Mouse (Mus musculus): ENCODE measurements around the gene Arid1b. TPM values are rescaled to one million over a fixed set of nuclear protein-coding genes. Genes with fewer than 3 reads are reported as not detected.

Arid1b gene
- polyA plus RNA-seq, 1 experiment from 2014 or later = 4.8 TPM

GRCm38 (mm10) chr17:5133831-5134230 is 139.7 kb downstream of the Arid1b start:
- WGBS = 68% methylated on average over 8 of the region's 8 CpGs
- H3K4me1 ChIP-seq (replicated peaks; ENCODE audit: control insufficient read depth, insufficient read depth, low read length) = peaks cover 5% of the 10 kb centered on the region; the same call in 1 of the 2 replicates
- H3K36me3 ChIP-seq (ENCODE audit: control insufficient read depth, insufficient read depth) = no peaks in the 10 kb centered on the region; the same call in 1 of the 2 replicates
- H3K27ac ChIP-seq (ENCODE audit: low read depth, low read length) = no peak overlapping the region
- ATAC-seq = no peak
- H3K9ac ChIP-seq (ENCODE audit: low read depth, low read length) = no peak overlapping the region
- no peak overlapping the region for H3K4me2 ChIP-seq (replicated peaks; ENCODE audit: low read depth)
- no peaks in the 10 kb centered on the region for H3K27me3 ChIP-seq (replicated peaks; ENCODE audit: control insufficient read depth, insufficient read depth, low read length)
- no peak for TF ChIP-seq CTCF (IDR thresholded peaks at IDR 0.05; ENCODE audit: low read depth)
- H3K9me3 ChIP-seq (ENCODE audit: control insufficient read depth) = no peaks in the 10 kb centered on the region
- no peak overlapping the region for H3K4me3 ChIP-seq (ENCODE audit: low read depth, low read length)

DNA sequence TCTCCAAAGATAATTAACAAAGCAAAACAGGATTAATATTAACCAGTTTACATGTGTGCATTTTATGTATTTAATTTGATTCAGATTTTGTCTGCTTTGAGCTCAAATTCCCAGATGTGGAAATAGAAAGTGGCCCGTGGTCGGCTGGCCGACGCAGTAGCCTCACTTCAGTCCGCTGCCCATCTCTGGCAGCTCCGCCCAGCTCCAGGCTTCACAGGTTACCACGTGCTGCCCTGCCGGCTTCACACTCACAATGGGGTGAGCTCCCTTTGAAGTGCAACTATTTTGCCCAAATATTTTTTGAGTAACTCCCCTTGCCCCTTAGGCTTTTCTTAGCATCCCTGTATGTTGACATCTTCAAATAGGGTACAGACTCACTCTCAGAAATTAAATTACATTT is 140.1 kb downstream of the Arid1b start:
- Histone ChIP-seq H3K4me3 (ENCODE audit: low read depth, low read length) (no peak overlapping the region), H3K4me2 (replicated peaks; ENCODE audit: low read depth) (no peak overlapping the region), H3K9me3 (ENCODE audit: control insufficient read depth) (no peaks in the 10 kb centered on the region), H3K27me3 (replicated peaks; ENCODE audit: control insufficient read depth, insufficient read depth, low read length) (no peaks in the 10 kb centered on the region), H3K9ac (ENCODE audit: low read depth, low read length) (no peak overlapping the region), H3K4me1 (replicated peaks; ENCODE audit: control insufficient read depth, insufficient read depth, low read length) (peaks cover 7% of the 10 kb centered on the region; the same call in 1 of the 2 replicates), H3K27ac (ENCODE audit: low read depth, low read length) (no peak overlapping the region), H3K36me3 (ENCODE audit: control insufficient read depth, insufficient read depth) (no peaks in the 10 kb centered on the region; the same call in 1 of the 2 replicates)
- WGBS = 72% methylated on average over 8 of the region's 8 CpGs
- ATAC-seq = no peak
- no peak for TF ChIP-seq CTCF (IDR thresholded peaks at IDR 0.05; ENCODE audit: low read depth)

DNA sequence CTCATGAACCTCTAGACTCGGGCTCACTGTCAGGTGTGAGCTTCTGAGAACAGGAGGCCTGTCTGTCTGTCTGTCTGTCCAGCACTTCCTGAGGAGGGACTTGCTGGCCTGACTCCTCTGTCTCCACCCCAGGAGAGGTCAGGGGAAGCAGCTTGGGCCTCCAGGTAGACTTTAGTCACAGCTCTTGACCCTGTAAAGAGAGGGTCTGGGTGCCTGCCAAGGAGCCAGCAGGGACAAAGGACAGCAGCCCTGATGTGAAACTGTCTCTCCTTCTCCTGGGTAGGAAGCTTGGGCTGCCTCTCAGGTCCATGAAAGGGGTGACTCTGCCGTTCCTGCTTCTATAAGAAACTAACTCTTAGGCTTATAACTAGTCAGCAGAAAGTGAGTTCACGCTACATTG is 143.8 kb downstream of the Arid1b start:
- no peak overlapping the region for H3K4me3 ChIP-seq (ENCODE audit: low read depth, low read length)
- no peaks in the 10 kb centered on the region for H3K27me3 ChIP-seq (replicated peaks; ENCODE audit: control insufficient read depth, insufficient read depth, low read length)
- no peaks in the 10 kb centered on the region; the same call in 1 of the 2 replicates for H3K36me3 ChIP-seq (ENCODE audit: control insufficient read depth, insufficient read depth)
- H3K4me2 ChIP-seq (replicated peaks; ENCODE audit: low read depth) = no peak overlapping the region
- no peaks in the 10 kb centered on the region for H3K9me3 ChIP-seq (ENCODE audit: control insufficient read depth)
- no peak overlapping the region for H3K27ac ChIP-seq (ENCODE audit: low read depth, low read length)
- 54% methylated on average over 3 of the region's 3 CpGs for WGBS
- no peak for ATAC-seq
- no peak for TF ChIP-seq CTCF (IDR thresholded peaks at IDR 0.05; ENCODE audit: low read depth)
- peaks cover 3% of the 10 kb centered on the region; the same call in 1 of the 2 replicates for H3K4me1 ChIP-seq (replicated peaks; ENCODE audit: control insufficient read depth, insufficient read depth, low read length)
- no peak overlapping the region for H3K9ac ChIP-seq (ENCODE audit: low read depth, low read length)

GRCm38 (mm10) chr17:5138641-5139205 is 144.6 kb downstream of the Arid1b start:
- Histone ChIP-seq H3K9ac (ENCODE audit: low read depth, low read length) (no peak overlapping the region), H3K9me3 (ENCODE audit: control insufficient read depth) (no peaks in the 10 kb centered on the region), H3K27ac (ENCODE audit: low read depth, low read length) (no peak overlapping the region), H3K27me3 (replicated peaks; ENCODE audit: control insufficient read depth, insufficient read depth, low read length) (no peaks in the 10 kb centered on the region), H3K4me2 (replicated peaks; ENCODE audit: low read depth) (no peak overlapping the region; the same call in 1 of the 2 replicates), H3K36me3 (ENCODE audit: control insufficient read depth, insufficient read depth) (no peaks in the 10 kb centered on the region), H3K4me1 (replicated peaks; ENCODE audit: control insufficient read depth, insufficient read depth, low read length) (peaks cover 3% of the 10 kb centered on the region; the same call in 1 of the 2 replicates), H3K4me3 (ENCODE audit: low read depth, low read length) (no peak overlapping the region)
- peak; percentile 71 for ATAC-seq
- TF ChIP-seq CTCF (IDR thresholded peaks at IDR 0.05; ENCODE audit: low read depth) = peak; percentile 60
- 16% methylated on average over 8 of the region's 8 CpGs for WGBS

DNA sequence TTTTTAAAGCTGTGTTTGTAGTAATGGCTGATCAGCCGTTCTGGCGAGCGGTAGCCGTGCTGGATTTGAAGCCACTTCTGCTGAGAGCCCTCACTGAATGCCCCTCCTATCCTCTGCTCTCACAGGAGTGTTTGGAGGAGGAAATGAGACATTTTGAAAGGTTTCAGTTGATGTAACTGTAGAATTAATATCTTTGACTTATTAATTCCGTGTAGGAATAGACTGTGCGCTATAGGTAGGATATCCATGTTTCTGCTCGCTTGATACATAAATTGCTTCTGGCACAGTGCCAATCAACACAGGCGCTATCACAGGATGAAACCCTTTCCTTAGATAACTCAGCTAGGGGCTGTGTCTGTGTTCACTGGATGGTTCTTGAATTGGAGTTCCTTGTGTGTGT is 145.4 kb downstream of the Arid1b start:
- no peaks in the 10 kb centered on the region for H3K36me3 ChIP-seq (ENCODE audit: control insufficient read depth, insufficient read depth)
- no peak for ATAC-seq
- no peaks in the 10 kb centered on the region for H3K9me3 ChIP-seq (ENCODE audit: control insufficient read depth)
- WGBS = 24% methylated on average over 8 of the region's 8 CpGs
- H3K27me3 ChIP-seq (replicated peaks; ENCODE audit: control insufficient read depth, insufficient read depth, low read length) = no peaks in the 10 kb centered on the region
- H3K4me1 ChIP-seq (replicated peaks; ENCODE audit: control insufficient read depth, insufficient read depth, low read length) = peaks cover 3% of the 10 kb centered on the region; the same call in 1 of the 2 replicates
- H3K27ac ChIP-seq (ENCODE audit: low read depth, low read length) = no peak overlapping the region
- no peak overlapping the region for H3K9ac ChIP-seq (ENCODE audit: low read depth, low read length)
- H3K4me2 ChIP-seq (replicated peaks; ENCODE audit: low read depth) = no peak overlapping the region
- H3K4me3 ChIP-seq (ENCODE audit: low read depth, low read length) = no peak overlapping the region
- no peak for TF ChIP-seq CTCF (IDR thresholded peaks at IDR 0.05; ENCODE audit: low read depth)

DNA sequence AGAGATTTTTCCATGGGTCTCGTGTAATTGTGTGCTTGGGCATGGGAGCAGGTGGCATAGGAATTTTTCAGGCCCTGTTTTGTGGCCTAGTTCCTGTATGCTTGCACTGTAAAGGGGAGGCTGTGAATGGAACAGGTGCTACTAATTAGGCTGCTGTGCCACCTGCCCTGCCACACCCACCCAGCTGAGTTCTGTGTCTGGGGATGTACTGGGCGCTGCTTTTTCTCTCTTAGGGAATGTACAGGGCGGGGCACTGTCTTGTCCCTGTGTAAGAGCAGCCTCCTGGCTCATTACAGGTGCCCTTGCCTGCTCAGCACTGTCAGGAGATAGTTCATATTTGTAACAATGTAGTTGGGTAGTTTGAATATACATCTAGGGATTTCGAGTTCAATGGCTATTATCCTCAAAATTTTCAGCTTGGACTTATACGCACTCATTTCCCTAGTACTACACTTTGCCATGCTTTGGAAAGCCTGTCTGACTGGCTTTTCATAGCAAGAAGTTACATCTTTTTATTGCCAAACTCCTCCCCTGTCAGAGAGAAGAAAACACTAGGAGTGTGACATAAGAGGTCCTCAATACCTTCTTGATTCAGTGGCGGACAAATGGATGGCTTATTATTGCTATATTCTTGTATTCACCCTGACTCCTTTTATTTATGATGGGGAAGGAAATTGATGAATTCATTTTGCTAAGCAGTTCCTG is 149.8 kb downstream of the Arid1b start:
- ATAC-seq = no peak
- H3K27me3 ChIP-seq (replicated peaks; ENCODE audit: control insufficient read depth, insufficient read depth, low read length) = no peaks in the 10 kb centered on the region
- no peak overlapping the region for H3K4me3 ChIP-seq (ENCODE audit: low read depth, low read length)
- WGBS = 81% methylated on average over 6 of the region's 6 CpGs
- H3K36me3 ChIP-seq (ENCODE audit: control insufficient read depth, insufficient read depth) = no peaks in the 10 kb centered on the region
- no peak for TF ChIP-seq CTCF (IDR thresholded peaks at IDR 0.05; ENCODE audit: low read depth)
- H3K9me3 ChIP-seq (ENCODE audit: control insufficient read depth) = no peaks in the 10 kb centered on the region
- no peak overlapping the region for H3K4me2 ChIP-seq (replicated peaks; ENCODE audit: low read depth)
- no peak overlapping the region for H3K9ac ChIP-seq (ENCODE audit: low read depth, low read length)
- H3K4me1 ChIP-seq (replicated peaks; ENCODE audit: control insufficient read depth, insufficient read depth, low read length) = 0 out of 2 replicates have a peak, but pooled peaks cover 2% of the 10 kb centered on the region
- H3K27ac ChIP-seq (ENCODE audit: low read depth, low read length) = no peak overlapping the region

Data from intestine, postnatal 0 days (tissue).